In the genomic region with DNA sequence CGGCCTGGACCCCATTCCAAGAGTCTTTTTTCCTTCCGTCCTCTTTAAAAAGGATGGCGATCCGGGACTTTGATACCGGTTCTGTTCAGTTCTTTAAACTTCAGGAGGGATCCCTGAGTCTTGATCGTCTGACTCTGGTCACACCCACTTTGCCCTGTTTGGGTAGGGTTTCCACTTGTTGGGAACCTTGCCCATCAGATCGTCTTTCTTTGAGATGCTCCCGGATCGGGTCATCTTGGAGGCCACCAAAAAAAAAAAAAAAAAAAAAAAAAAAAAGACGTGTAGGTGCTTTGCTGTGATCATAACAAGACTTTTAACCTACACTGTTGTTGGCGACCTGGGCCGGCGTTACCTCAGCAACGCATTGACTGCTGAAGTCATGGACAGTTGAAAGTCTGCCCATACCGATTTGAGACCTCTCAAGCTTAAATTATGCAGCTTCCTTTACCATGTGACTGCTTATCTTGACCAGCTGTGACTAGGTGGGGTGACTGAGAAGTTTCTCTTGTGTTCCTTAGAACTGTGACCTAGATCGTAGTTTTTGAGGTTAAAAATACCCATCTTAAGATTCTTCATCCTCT, we compare ENCODE assay signal across 7 mouse cellular contexts. TPM values are rescaled to one million over a fixed set of nuclear protein-coding genes. Genes with fewer than 3 reads are reported as not detected.
DNase-seq lines count a peak whose midpoint lies in the region; ATAC-seq and TF ChIP-seq lines count a peak whose summit lies in the region.

No protein-coding gene starts in this region.

- DNase-seq in A20 (ENCODE audit: low read depth, low spot score) = peak; percentile 64
- peak; percentile 57 for DNase-seq in embryonic facial prominence, embryonic 14.5 days (ENCODE audit: low spot score)
- peak; percentile 29 for DNase-seq in hindbrain, postnatal 0 days (ENCODE audit: low spot score)
- DNase-seq in cerebellum, postnatal 36 days = no peak

- no peaks in the 10 kb centered on the region for H3K27me3 ChIP-seq in E14TG2a.4 (ENCODE audit: insufficient read depth, low read length)
- H3K27me3 ChIP-seq in embryonic facial prominence, embryonic 14.5 days (replicated peaks; ENCODE audit: control insufficient read depth, insufficient read depth, low read length) = no peaks in the 10 kb centered on the region
- no peaks in the 10 kb centered on the region for H3K27me3 ChIP-seq in hindbrain, postnatal 0 days (ENCODE audit: insufficient read depth, low read length)
- no peaks in the 10 kb centered on the region for H3K27me3 ChIP-seq in liver, embryonic 16.5 days (ENCODE audit: control insufficient read depth, insufficient read depth, low read depth, low read length)

- peak overlapping the region; percentile 92 for H3K27ac ChIP-seq in embryonic facial prominence, embryonic 14.5 days (replicated peaks; ENCODE audit: low read depth, low read length)
- H3K27ac ChIP-seq in hindbrain, postnatal 0 days = peak overlapping the region; percentile 82
- peak overlapping the region; percentile 99 for H3K27ac ChIP-seq in liver, embryonic 16.5 days (ENCODE audit: low read length)

- peaks cover 17% of the 10 kb centered on the region; the same call in 1 of the 2 replicates for H3K36me3 ChIP-seq in E14TG2a.4 (ENCODE audit: insufficient read depth, low read length)
- no peaks in the 10 kb centered on the region for H3K36me3 ChIP-seq in embryonic facial prominence, embryonic 14.5 days (ENCODE audit: control insufficient read depth, insufficient read depth, low read length)
- no peaks in the 10 kb centered on the region for H3K36me3 ChIP-seq in hindbrain, postnatal 0 days (ENCODE audit: insufficient read depth, low read length)
- H3K36me3 ChIP-seq in liver, embryonic 16.5 days (ENCODE audit: control insufficient read depth, insufficient read depth) = no peaks in the 10 kb centered on the region

- ATAC-seq in embryonic facial prominence, embryonic 14.5 days (ENCODE audit: low read depth) = 0 out of 2 replicates have a peak, but pooled peaks have one; percentile 15
- ATAC-seq in hindbrain, postnatal 0 days = peak; percentile 44
- peak; percentile 75 for ATAC-seq in liver, embryonic 16.5 days (ENCODE audit: low read depth)
- peak; percentile 27; the same call in 1 of the 2 replicates for ATAC-seq in neutrophil, adult 5-6 weeks (ENCODE audit: extremely low read depth, insufficient number of reproducible peaks, low FRiP score, poor library complexity, severe bottlenecking)

- WGBS in embryonic facial prominence, embryonic 14.5 days = 7% methylated on average over 16 of the region's 16 CpGs
- WGBS in hindbrain, postnatal 0 days = 7% methylated on average over 16 of the region's 16 CpGs
- 2% methylated on average over 15 of the region's 16 CpGs for whole genome bisulfite sequencing in liver, embryonic 16.5 days (ENCODE audit: insufficient replicate concordance)

- H3K4me2 ChIP-seq in embryonic facial prominence, embryonic 14.5 days (ENCODE audit: low read depth, low read length) = peak overlapping the region; percentile 82
- peak overlapping the region; percentile 72 for H3K4me2 ChIP-seq in hindbrain, postnatal 0 days (ENCODE audit: low read depth, low read length)
- peak overlapping the region; percentile 50 for H3K4me2 ChIP-seq in liver, embryonic 16.5 days (ENCODE audit: low read depth, low read length)

- H3K9me3 ChIP-seq in E14TG2a.4 (ENCODE audit: low read length) = no peaks in the 10 kb centered on the region
- H3K9me3 ChIP-seq in embryonic facial prominence, embryonic 14.5 days (ENCODE audit: control insufficient read depth, low read length) = no peaks in the 10 kb centered on the region
- no peaks in the 10 kb centered on the region for H3K9me3 ChIP-seq in hindbrain, postnatal 0 days (ENCODE audit: low read length)
- no peaks in the 10 kb centered on the region for H3K9me3 ChIP-seq in liver, embryonic 16.5 days (replicated peaks; ENCODE audit: control insufficient read depth, low read length)

- peak overlapping the region; percentile 94 for H3K4me3 ChIP-seq in E14TG2a.4 (replicated peaks; ENCODE audit: low read length)
- H3K4me3 ChIP-seq in embryonic facial prominence, embryonic 14.5 days (ENCODE audit: low read depth, low read length) = peak overlapping the region; percentile 85
- peak overlapping the region; percentile 81 for H3K4me3 ChIP-seq in hindbrain, postnatal 0 days (ENCODE audit: low read length)
- H3K4me3 ChIP-seq in liver, embryonic 16.5 days (ENCODE audit: low read depth, low read length) = peak overlapping the region; percentile 92

- H3K4me1 ChIP-seq in E14TG2a.4 (replicated peaks; ENCODE audit: low read depth, low read length) = peaks cover 49% of the 10 kb centered on the region
- peaks cover 8% of the 10 kb centered on the region for H3K4me1 ChIP-seq in embryonic facial prominence, embryonic 14.5 days (ENCODE audit: control insufficient read depth, insufficient read depth, low read length)
- no peaks in the 10 kb centered on the region; the same call in 1 of the 2 replicates for H3K4me1 ChIP-seq in hindbrain, postnatal 0 days (ENCODE audit: insufficient read depth, low read length)
- peaks cover 33% of the 10 kb centered on the region for H3K4me1 ChIP-seq in liver, embryonic 16.5 days (ENCODE audit: control insufficient read depth, low read depth, low read length)

- peak overlapping the region; percentile 94 for H3K9ac ChIP-seq in embryonic facial prominence, embryonic 14.5 days (ENCODE audit: low read depth, low read length)
- peak overlapping the region; percentile 74 for H3K9ac ChIP-seq in hindbrain, postnatal 0 days (replicated peaks; ENCODE audit: low read length)
- H3K9ac ChIP-seq in liver, embryonic 16.5 days (ENCODE audit: low read depth, low read length) = peak overlapping the region; percentile 98

- TF ChIP-seq CTCF in E14TG2a.4 (conservative IDR thresholded peaks at IDR 0.05; ENCODE audit: low read length) = no peak
- no peak for TF ChIP-seq CTCF in hindbrain, postnatal 0 days (IDR thresholded peaks at IDR 0.05; ENCODE audit: low read depth)

RNA-seq across cellular contexts. Expression of gene Wwp2, which starts 0.8 kb away (rescaled TPM):
- 77.8 and 112 TPM in 2 replicates for polyA plus RNA-seq in embryonic facial prominence, embryonic 14.5 days (2014; fragmentation: Nextera tagmentation; extraction: Ambion mirVana)
- total RNA-seq in hindbrain, postnatal 0 days (2014; rRNA removed) = 36.2 and 41.9 TPM in 2 replicates
- 32.7 and 33.0 TPM in 2 replicates for polyA plus RNA-seq in hindbrain, postnatal 0 days (2015; fragmentation: Nextera tagmentation; extraction: Ambion mirVana)
- polyA plus RNA-seq in liver, embryonic 16.5 days (2015; fragmentation: Nextera tagmentation; extraction: Ambion mirVana) = 32.5 and 32.7 TPM in 2 replicates
- total RNA-seq in neutrophil, adult 5-6 weeks (2017) = 102 and 107 TPM in 2 replicates

RNA-seq across cellular contexts. Expression of gene Nob1, which starts 12.1 kb away (rescaled TPM):
- 42.7 and 42.8 TPM in 2 replicates for polyA plus RNA-seq in embryonic facial prominence, embryonic 14.5 days (2014; fragmentation: Nextera tagmentation; extraction: Ambion mirVana)
- 14.7 and 24.9 TPM in 2 replicates for total RNA-seq in hindbrain, postnatal 0 days (2014; rRNA removed)
- 48.9 and 49.5 TPM in 2 replicates for polyA plus RNA-seq in hindbrain, postnatal 0 days (2015; fragmentation: Nextera tagmentation; extraction: Ambion mirVana)
- 23.4 and 25.4 TPM in 2 replicates for polyA plus RNA-seq in liver, embryonic 16.5 days (2015; fragmentation: Nextera tagmentation; extraction: Ambion mirVana)
- total RNA-seq in neutrophil, adult 5-6 weeks (2017) = 17.6 and 18.0 TPM in 2 replicates

RNA-seq across cellular contexts. Expression of gene Nqo1, which starts 33.9 kb away (rescaled TPM):
- 17.9 and 19.7 TPM in 2 replicates for polyA plus RNA-seq in embryonic facial prominence, embryonic 14.5 days (2014; fragmentation: Nextera tagmentation; extraction: Ambion mirVana)
- 13.2 and 14.1 TPM in 2 replicates for total RNA-seq in hindbrain, postnatal 0 days (2014; rRNA removed)
- polyA plus RNA-seq in hindbrain, postnatal 0 days (2015; fragmentation: Nextera tagmentation; extraction: Ambion mirVana) = 22.1 and 23.7 TPM in 2 replicates
- 12.7 and 13.8 TPM in 2 replicates for polyA plus RNA-seq in liver, embryonic 16.5 days (2015; fragmentation: Nextera tagmentation; extraction: Ambion mirVana)
- 0.49 and 0.58 TPM in 2 replicates for total RNA-seq in neutrophil, adult 5-6 weeks (2017)

Comparison
In these comparisons a context has a peak if more than half of its experiments do, and no peak if none do; other contexts are left out.
1. DNase-seq: peak in A20 (single experiment), embryonic facial prominence, embryonic 14.5 days (single experiment) and hindbrain, postnatal 0 days (single experiment); none in cerebellum, postnatal 36 days (0 of 2).
2. ATAC-seq: peak in every context shown above with its lines; median percentile 75 in liver, embryonic 16.5 days; 44 in hindbrain, postnatal 0 days; 27 in neutrophil, adult 5-6 weeks; 15 in embryonic facial prominence, embryonic 14.5 days.
3. Peak in every context shown above with its lines, with median percentiles within 50 percentile points of each other: H3K4me3 ChIP-seq, H3K27ac ChIP-seq, H3K4me2 ChIP-seq and H3K9ac ChIP-seq.